Mouse (Mus musculus): ENCODE results near the gene Tsnax.

Gene Tsnax

GRCm38 (mm10) chr8:125043394-125043793 is 30.6 kb downstream of the Tsnax start:
- DNase-seq (ENCODE audit: low read depth, low spot score): no peak

- DNase-seq (ENCODE audit: low read depth, low spot score): no peak
These were observed 31.1 kb downstream of the Tsnax start for GRCm38 (mm10) chr8:125043935-125044334.

GRCm38 (mm10) chr8:125045760-125046159 is 33.0 kb downstream of the Tsnax start:
- no peak for DNase-seq (ENCODE audit: low read depth, low spot score)

GRCm38 (mm10) chr8:125049051-125049750 is 36.4 kb downstream of the Tsnax start:
- DNase-seq (ENCODE audit: low read depth, low spot score): peak; percentile 54

- DNase-seq (ENCODE audit: low read depth, low spot score): no peak
These were observed 37.0 kb downstream of the Tsnax start for GRCm38 (mm10) chr8:125049826-125050225.

- peak; percentile 81 for DNase-seq (ENCODE audit: low read depth, low spot score)
These were observed 39.2 kb downstream of the Tsnax start for GRCm38 (mm10) chr8:125052026-125052425.

- peak; percentile 36 for DNase-seq (ENCODE audit: low read depth, low spot score)
These were observed 41.0 kb downstream of the Tsnax start, which contains the start of gene Disc1 for GRCm38 (mm10) chr8:125053505-125054435. Gene Disc1, plus strand, starts transcription at chr8:125054195.

- peak; percentile 42 for DNase-seq (ENCODE audit: low read depth, low spot score)
These were observed 41.6 kb downstream of the Tsnax start for GRCm38 (mm10) chr8:125054436-125054810.

- no peak for DNase-seq (ENCODE audit: low read depth, low spot score)
These were observed 48.1 kb downstream of the Tsnax start for GRCm38 (mm10) chr8:125060904-125061303.

- DNase-seq (ENCODE audit: low read depth, low spot score): no peak
These were observed 52.8 kb downstream of the Tsnax start for GRCm38 (mm10) chr8:125065596-125065995.

- peak; percentile 67 for DNase-seq (ENCODE audit: low read depth, low spot score)
These were observed 54.3 kb downstream of the Tsnax start for GRCm38 (mm10) chr8:125066913-125067595.

GRCm38 (mm10) chr8:125067596-125067960 is 54.8 kb downstream of the Tsnax start:
- DNase-seq (ENCODE audit: low read depth, low spot score): no peak

GRCm38 (mm10) chr8:125068146-125068905 is 55.5 kb downstream of the Tsnax start:
- no peak for DNase-seq (ENCODE audit: low read depth, low spot score)

GRCm38 (mm10) chr8:125069304-125069703 is 56.5 kb downstream of the Tsnax start:
- no peak for DNase-seq (ENCODE audit: low read depth, low spot score)

GRCm38 (mm10) chr8:125069733-125070132 is 56.9 kb downstream of the Tsnax start:
- no peak for DNase-seq (ENCODE audit: low read depth, low spot score)

GRCm38 (mm10) chr8:125074141-125074540 is 61.3 kb downstream of the Tsnax start:
- no peak for DNase-seq (ENCODE audit: low read depth, low spot score)

GRCm38 (mm10) chr8:125074581-125074980 is 61.8 kb downstream of the Tsnax start:
- DNase-seq (ENCODE audit: low read depth, low spot score): no peak

GRCm38 (mm10) chr8:125075389-125075788 is 62.6 kb downstream of the Tsnax start:
- DNase-seq (ENCODE audit: low read depth, low spot score): no peak

- DNase-seq (ENCODE audit: low read depth, low spot score): no peak
These were observed 64.5 kb downstream of the Tsnax start for GRCm38 (mm10) chr8:125077326-125077725.

GRCm38 (mm10) chr8:125078771-125079384 is 66.1 kb downstream of the Tsnax start:
- no peak for DNase-seq (ENCODE audit: low read depth, low spot score)

Measured in R1 (cell line).